Mouse (Mus musculus) retina, adult 2 months (tissue): ENCODE results near the gene Irf2bp2.
"Not testable (repeated sequence)": the region's sequence is repeated elsewhere in the genome, so short reads cannot be mapped to it uniquely, and the experiment has no call there.

Experiments used
- DNase-seq: peaks from one replicate; pipeline ENCODE4 v3.0.0-alpha.2; 2012; ENCODE audit warnings: low read depth, low spot score

The Irf2bp2 gene

GRCm38 (mm10) chr8:126602641-126603040, 8.9 kb upstream of the Irf2bp2 start:
- DNase-seq, result no peak

DNA sequence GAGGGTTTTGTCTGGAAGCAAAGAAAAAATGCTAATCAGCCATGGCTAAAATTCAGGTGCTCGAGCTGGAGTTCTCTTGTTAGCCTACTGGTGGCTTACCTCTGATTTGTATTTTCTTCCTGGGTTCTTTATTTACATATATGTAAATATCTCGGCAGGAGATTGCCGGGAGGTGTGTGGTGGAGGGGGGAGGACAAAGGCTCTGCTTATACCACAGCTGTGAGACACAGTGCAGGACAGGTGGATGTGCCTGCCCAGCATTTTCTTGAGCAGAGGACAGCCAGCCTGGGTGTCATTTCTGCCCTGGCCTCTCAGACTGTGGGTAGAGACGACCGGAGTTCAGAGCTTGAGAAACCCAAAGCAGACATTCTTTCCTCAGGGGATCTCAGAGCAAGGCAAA, 7.5 kb upstream of the Irf2bp2 start:
- no peak for DNase-seq

DNA sequence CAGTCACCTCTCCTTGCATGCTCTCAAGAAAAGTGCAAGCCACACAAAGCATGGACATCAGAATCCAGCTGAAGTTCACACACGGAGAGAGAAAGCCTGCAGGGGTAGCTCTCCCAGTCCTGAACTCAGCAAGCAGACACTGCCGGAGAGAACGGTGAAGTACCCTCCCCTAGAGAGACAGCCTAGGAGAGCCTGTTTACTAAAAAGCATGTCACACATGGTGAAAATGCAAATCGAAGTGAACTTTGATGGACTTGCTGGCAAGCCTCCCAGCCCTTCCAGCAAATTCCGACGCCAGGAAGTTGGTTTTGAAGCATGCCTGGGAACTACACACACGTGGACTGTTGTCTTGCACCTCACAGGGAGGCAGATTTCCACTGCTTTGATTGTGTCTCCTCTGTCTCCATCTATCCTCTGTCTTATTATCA, 7.0 kb upstream of the Irf2bp2 start:
- DNase-seq, result no peak

GRCm38 (mm10) chr8:126600388-126600787, 6.6 kb upstream of the Irf2bp2 start:
- not testable (repeated sequence) for DNase-seq

DNA sequence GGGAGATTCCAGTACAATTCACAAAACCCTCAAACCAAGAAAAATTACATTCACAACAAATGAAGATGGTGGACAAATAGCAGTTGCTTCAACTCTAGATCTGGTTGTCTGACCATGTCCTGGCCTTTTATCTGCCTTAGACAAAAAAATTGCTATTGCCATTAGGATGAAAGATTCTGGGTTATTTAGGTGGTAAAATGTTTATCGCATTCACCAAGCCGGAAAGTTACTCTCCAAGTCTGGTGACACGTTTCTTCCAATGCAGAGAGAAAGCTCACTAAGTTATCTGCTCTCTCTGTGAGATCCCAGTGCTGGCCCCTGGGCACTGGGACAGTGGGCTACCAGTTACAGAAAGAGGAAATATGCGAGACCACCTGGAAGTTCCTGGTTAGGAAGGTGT, 5.5 kb upstream of the Irf2bp2 start:
- DNase-seq, result no peak

DNA sequence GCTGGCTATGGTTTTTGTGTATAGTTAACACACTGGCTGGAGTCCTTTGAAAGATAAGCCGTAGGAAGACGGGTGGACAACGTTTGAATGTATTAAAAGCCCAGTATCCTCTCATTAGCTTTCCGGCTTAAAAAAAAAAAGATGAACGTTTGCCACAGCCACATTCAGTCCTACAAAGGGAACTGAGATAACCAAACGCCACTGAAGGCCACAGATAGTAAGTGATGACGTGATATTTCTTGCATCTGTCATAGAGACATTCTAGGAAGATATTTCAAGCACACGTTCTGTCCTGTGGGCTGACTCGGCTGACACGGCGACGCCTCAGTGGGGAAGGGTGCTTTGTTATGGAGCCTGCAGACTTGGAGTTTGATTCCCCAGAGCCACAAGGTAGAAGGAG, 4.4 kb upstream of the Irf2bp2 start:
- no peak for DNase-seq

GRCm38 (mm10) chr8:126596721-126597120, 2.9 kb upstream of the Irf2bp2 start:
- DNase-seq, result no peak

GRCm38 (mm10) chr8:126596097-126596634, 2.4 kb upstream of the Irf2bp2 start:
- no peak for DNase-seq

DNA sequence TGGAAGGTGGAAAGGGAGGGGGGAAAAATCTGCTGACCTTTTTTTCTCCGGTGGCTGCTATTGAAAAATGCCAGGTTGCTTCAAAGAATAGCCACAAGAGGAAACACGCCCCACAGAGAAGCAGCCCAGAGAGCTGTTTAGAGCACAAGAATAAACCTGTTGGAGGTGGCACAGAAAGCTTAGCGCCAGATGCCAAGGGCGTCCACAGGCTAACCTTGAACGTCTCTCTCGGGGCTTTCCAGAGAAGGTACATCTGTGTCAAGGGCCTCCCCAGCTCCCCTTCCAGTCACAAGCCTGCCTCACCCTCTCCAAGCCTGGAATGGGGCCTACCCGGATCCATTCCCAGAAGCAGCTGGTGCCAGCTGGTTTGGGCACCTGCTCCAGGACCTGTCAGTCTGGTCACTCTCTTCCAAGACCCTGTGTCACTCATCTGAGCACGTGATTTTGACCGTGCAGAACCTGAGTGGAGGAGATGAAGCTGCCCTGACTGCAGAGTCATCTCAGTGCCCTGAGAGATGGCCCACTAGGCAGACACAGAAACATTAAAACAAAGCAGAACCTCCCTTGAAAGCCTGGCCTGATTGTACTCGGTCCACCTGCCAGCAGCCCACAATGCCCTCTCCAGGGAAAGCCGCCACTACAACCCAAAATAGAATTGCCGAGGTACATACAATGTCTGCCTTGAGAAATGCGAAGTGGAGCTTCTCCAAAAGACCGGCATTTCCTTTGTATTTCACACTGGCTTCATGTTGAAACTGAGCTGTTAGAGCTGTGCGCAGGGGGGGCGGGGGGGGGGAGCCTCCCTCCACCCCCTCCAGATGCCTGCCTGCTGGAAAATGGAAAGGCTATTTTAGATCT, 1.6 kb upstream of the Irf2bp2 start:
- no peak for DNase-seq

- peak; percentile 92 for DNase-seq
Observed at GRCm38 (mm10) chr8:126594481-126595000, 755 bp upstream of the Irf2bp2 start.

DNA sequence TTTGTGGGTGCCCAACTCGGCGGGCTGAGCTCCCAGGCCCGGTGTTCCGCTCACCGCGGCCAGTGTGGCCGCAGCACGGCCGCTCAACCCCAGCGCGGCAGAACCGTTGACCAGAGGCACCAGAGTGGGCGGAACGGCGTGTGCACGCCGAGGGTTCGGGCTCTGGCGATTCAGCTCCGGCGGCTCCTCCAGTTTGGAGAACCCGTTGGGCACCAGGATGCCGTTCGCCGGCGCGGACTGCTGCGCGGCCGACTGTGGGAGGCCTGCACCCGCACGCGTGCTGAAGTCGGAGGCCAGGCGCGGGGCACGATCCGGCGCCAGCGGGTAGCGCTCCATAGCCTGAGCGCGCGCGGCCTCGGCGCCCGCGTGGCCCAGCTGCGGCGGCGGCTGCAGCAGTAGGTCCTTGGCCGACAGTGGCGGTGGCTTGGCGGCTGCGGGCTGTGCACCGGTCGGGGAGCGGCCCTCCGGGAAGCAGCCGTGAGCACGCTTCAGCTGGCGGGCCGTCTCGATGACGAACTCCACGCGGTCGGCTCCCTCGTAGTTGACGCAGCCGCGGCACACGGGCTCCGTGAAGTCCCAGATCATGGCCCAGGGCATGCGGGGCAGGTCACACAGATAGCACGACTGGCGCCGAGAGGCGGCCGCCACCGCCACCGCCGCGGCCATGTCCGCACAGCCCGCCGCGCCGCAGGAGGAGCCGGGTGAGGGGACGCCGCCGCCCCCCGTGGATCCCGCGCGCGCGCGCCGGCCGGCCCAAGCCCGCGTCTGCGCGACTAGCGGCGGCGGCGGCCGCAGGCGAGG, 815 bp downstream of the Irf2bp2 start:
- DNase-seq, result no peak

GRCm38 (mm10) chr8:126592381-126592770, 1.4 kb downstream of the Irf2bp2 start:
- no peak for DNase-seq

- no peak for DNase-seq
Observed at GRCm38 (mm10) chr8:126591821-126592268, 1.9 kb downstream of the Irf2bp2 start.

GRCm38 (mm10) chr8:126591141-126591820, 2.5 kb downstream of the Irf2bp2 start:
- no peak for DNase-seq

- DNase-seq, result no peak
Observed at GRCm38 (mm10) chr8:126590599-126590998, 3.2 kb downstream of the Irf2bp2 start.

- DNase-seq, result no peak
Observed at GRCm38 (mm10) chr8:126590024-126590529, 3.7 kb downstream of the Irf2bp2 start.

GRCm38 (mm10) chr8:126589507-126590023, 4.2 kb downstream of the Irf2bp2 start:
- no peak for DNase-seq

DNA sequence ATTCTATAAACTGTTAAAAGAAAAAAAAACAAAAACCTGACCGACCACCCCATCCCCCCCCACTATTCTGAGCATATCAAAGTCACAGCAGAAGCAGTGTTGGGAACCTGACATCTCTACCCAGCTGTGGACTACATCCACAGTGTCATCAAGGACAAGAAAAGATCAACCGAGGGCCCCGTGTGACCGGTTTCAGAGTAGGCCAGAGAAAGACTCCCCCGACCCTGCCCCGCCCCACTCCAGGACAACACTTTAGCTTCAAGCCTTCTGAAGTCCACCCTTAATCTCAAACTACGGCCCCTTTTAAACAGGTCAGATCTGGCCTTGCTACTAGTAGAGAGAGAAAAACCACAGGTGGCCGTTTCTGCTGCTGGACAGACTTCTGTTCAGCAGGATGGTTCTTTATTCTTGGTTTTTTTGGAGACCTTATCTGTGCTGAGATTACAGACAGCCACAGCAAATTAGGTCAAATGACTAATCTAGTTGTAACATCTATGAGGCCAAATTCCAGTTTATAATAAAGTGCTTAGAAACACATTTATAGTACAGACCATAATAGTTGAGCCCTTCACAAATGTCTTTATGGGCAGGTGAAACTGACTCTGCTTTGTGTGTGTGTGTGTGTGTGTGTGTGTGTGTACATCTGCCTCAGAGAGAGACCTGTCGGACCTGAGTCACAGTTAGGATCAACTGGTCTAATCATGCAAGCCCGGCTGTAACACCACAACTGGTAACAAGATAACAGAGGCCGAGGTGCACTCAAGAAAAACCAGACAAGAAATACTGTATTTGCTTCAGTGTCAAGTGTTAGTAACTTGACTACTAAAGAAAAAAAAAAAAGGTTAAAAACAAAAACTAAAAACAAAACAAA, 4.9 kb downstream of the Irf2bp2 start:
- no peak for DNase-seq

GRCm38 (mm10) chr8:126587836-126588503, 5.8 kb downstream of the Irf2bp2 start:
- DNase-seq, result no peak
